Mouse (Mus musculus): Measurements from ENCODE around the gene Rufy4. TPM values are rescaled to one million over a fixed set of nuclear protein-coding genes. Genes with fewer than 3 reads are reported as not detected.

Gene Rufy4
- polyA plus RNA-seq, 1 experiment = not detected

- H3ac ChIP-seq (ENCODE audit: control insufficient read depth, insufficient read length) = no peak overlapping the region
- H3K27me3 ChIP-seq (ENCODE audit: control insufficient read depth, insufficient read depth, insufficient read length) = no peaks in the 10 kb centered on the region
- no peaks in the 10 kb centered on the region for H3K36me3 ChIP-seq (ENCODE audit: control insufficient read depth, insufficient read depth)
- H3K4me3 ChIP-seq = no peak overlapping the region
- no peaks in the 10 kb centered on the region for H3K79me2 ChIP-seq (ENCODE audit: control insufficient read depth, insufficient read depth)
- peak overlapping the region; percentile 10 for H3K4me2 ChIP-seq (ENCODE audit: low read depth)
- TF ChIP-seq CEBPB (IDR thresholded peaks at IDR 0.05; ENCODE audit: insufficient read depth, poor library complexity, severe bottlenecking) (no peak), MYOD1 (IDR thresholded peaks at IDR 0.05; ENCODE audit: control insufficient read depth in 1 of 3, insufficient read length in 2 of 3, low read depth in 2 of 3) (no peak), POLR2AphosphoS2 (IDR thresholded peaks at IDR 0.05; ENCODE audit: insufficient read length, low read depth) (no peak), MAX (IDR thresholded peaks at IDR 0.05; ENCODE audit: low read depth) (no peak)
Measured at GRCm38 (mm10) chr1:74084065-74084705, 41.2 kb upstream of the Rufy4 start.

- Histone ChIP-seq H3K4me2 (ENCODE audit: low read depth) (peak overlapping the region; percentile 10), H3K36me3 (ENCODE audit: control insufficient read depth, insufficient read depth) (no peaks in the 10 kb centered on the region), H3K27me3 (ENCODE audit: control insufficient read depth, insufficient read depth, insufficient read length) (no peaks in the 10 kb centered on the region), H3K79me2 (ENCODE audit: control insufficient read depth, insufficient read depth) (no peaks in the 10 kb centered on the region), H3K4me3 (no peak overlapping the region), H3ac (ENCODE audit: control insufficient read depth, insufficient read length) (no peak overlapping the region)
- TF ChIP-seq MAX (IDR thresholded peaks at IDR 0.05; ENCODE audit: low read depth) (no peak), POLR2A (IDR thresholded peaks at IDR 0.05; ENCODE audit: insufficient read length, low read depth) (no peak), POLR2AphosphoS2 (IDR thresholded peaks at IDR 0.05; ENCODE audit: insufficient read length, low read depth) (no peak), SRF (IDR thresholded peaks at IDR 0.05; ENCODE audit: control insufficient read depth, insufficient read length, low read depth) (no peak), MYOG (IDR thresholded peaks at IDR 0.05; ENCODE audit: control insufficient read depth in 1 of 3, insufficient read depth in 1 of 3, insufficient read length in 2 of 3, low read depth in 2 of 3) (no peak), MYOD1 (IDR thresholded peaks at IDR 0.05; ENCODE audit: control insufficient read depth in 1 of 3, insufficient read length in 2 of 3, low read depth in 2 of 3) (no peak), E2F4 (IDR thresholded peaks at IDR 0.05; ENCODE audit: insufficient read depth) (no peak), CEBPB (IDR thresholded peaks at IDR 0.05; ENCODE audit: insufficient read depth, poor library complexity, severe bottlenecking) (no peak), USF1 (IDR thresholded peaks at IDR 0.05; ENCODE audit: low read depth) (no peak), TCF3 (IDR thresholded peaks at IDR 0.05; ENCODE audit: insufficient read length, low read depth) (no peak), REST (IDR thresholded peaks at IDR 0.05; ENCODE audit: insufficient read depth, insufficient read length) (no peak), TCF12 (IDR thresholded peaks at IDR 0.05; ENCODE audit: insufficient read depth, poor library complexity, severe bottlenecking) (no peak)
Measured at GRCm38 (mm10) chr1:74084752-74085151, 40.6 kb upstream of the Rufy4 start.

- Histone ChIP-seq H3K4me3 (no peak overlapping the region), H3K4me2 (ENCODE audit: low read depth) (no peak overlapping the region), H3K79me2 (ENCODE audit: control insufficient read depth, insufficient read depth) (no peaks in the 10 kb centered on the region), H3K27me3 (ENCODE audit: control insufficient read depth, insufficient read depth, insufficient read length) (no peaks in the 10 kb centered on the region), H3ac (ENCODE audit: control insufficient read depth, insufficient read length) (no peak overlapping the region), H3K36me3 (ENCODE audit: control insufficient read depth, insufficient read depth) (no peaks in the 10 kb centered on the region)
- TF ChIP-seq E2F4 (IDR thresholded peaks at IDR 0.05; ENCODE audit: insufficient read depth) = no peak
- TF ChIP-seq POLR2AphosphoS2 (IDR thresholded peaks at IDR 0.05; ENCODE audit: insufficient read length, low read depth) = no peak
- no peak for TF ChIP-seq MAX (IDR thresholded peaks at IDR 0.05; ENCODE audit: low read depth)
Measured at GRCm38 (mm10) chr1:74085566-74085965, 39.8 kb upstream of the Rufy4 start.

- Histone ChIP-seq H3K4me3 (no peak overlapping the region), H3ac (ENCODE audit: control insufficient read depth, insufficient read length) (no peak overlapping the region), H3K4me2 (ENCODE audit: low read depth) (no peak overlapping the region), H3K36me3 (ENCODE audit: control insufficient read depth, insufficient read depth) (no peaks in the 10 kb centered on the region), H3K27me3 (ENCODE audit: control insufficient read depth, insufficient read depth, insufficient read length) (no peaks in the 10 kb centered on the region), H3K79me2 (ENCODE audit: control insufficient read depth, insufficient read depth) (no peaks in the 10 kb centered on the region)
- TF ChIP-seq TCF3 (IDR thresholded peaks at IDR 0.05; ENCODE audit: insufficient read length, low read depth) (no peak), CEBPB (IDR thresholded peaks at IDR 0.05; ENCODE audit: insufficient read depth, poor library complexity, severe bottlenecking) (no peak), E2F4 (IDR thresholded peaks at IDR 0.05; ENCODE audit: insufficient read depth) (no peak), USF1 (IDR thresholded peaks at IDR 0.05; ENCODE audit: low read depth) (no peak), POLR2AphosphoS2 (IDR thresholded peaks at IDR 0.05; ENCODE audit: insufficient read length, low read depth) (no peak)
Measured at GRCm38 (mm10) chr1:74088569-74088968, 36.8 kb upstream of the Rufy4 start.

- Histone ChIP-seq H3ac (ENCODE audit: control insufficient read depth, insufficient read length) (no peak overlapping the region), H3K79me2 (ENCODE audit: control insufficient read depth, insufficient read depth) (no peaks in the 10 kb centered on the region), H3K27me3 (ENCODE audit: control insufficient read depth, insufficient read depth, insufficient read length) (no peaks in the 10 kb centered on the region), H3K4me3 (no peak overlapping the region), H3K4me2 (ENCODE audit: low read depth) (no peak overlapping the region), H3K36me3 (ENCODE audit: control insufficient read depth, insufficient read depth) (no peaks in the 10 kb centered on the region)
- TF ChIP-seq CEBPB (IDR thresholded peaks at IDR 0.05; ENCODE audit: insufficient read depth, poor library complexity, severe bottlenecking) (no peak), TCF12 (IDR thresholded peaks at IDR 0.05; ENCODE audit: insufficient read depth, poor library complexity, severe bottlenecking) (no peak), USF1 (IDR thresholded peaks at IDR 0.05; ENCODE audit: low read depth) (no peak), MAX (IDR thresholded peaks at IDR 0.05; ENCODE audit: low read depth) (no peak), SRF (IDR thresholded peaks at IDR 0.05; ENCODE audit: control insufficient read depth, insufficient read length, low read depth) (no peak), TCF3 (IDR thresholded peaks at IDR 0.05; ENCODE audit: insufficient read length, low read depth) (no peak), POLR2AphosphoS2 (IDR thresholded peaks at IDR 0.05; ENCODE audit: insufficient read length, low read depth) (no peak)
Measured at GRCm38 (mm10) chr1:74090329-74090728, 35.0 kb upstream of the Rufy4 start.
